Mouse (Mus musculus): ENCODE measurements around the gene Phldb2. TPM values are rescaled to one million over a fixed set of nuclear protein-coding genes. Genes with fewer than 3 reads are reported as not detected.

The Phldb2 gene
- total and polyA plus RNA-seq, 3 experiments = 0.04 TPM; not detected in 2

DNA sequence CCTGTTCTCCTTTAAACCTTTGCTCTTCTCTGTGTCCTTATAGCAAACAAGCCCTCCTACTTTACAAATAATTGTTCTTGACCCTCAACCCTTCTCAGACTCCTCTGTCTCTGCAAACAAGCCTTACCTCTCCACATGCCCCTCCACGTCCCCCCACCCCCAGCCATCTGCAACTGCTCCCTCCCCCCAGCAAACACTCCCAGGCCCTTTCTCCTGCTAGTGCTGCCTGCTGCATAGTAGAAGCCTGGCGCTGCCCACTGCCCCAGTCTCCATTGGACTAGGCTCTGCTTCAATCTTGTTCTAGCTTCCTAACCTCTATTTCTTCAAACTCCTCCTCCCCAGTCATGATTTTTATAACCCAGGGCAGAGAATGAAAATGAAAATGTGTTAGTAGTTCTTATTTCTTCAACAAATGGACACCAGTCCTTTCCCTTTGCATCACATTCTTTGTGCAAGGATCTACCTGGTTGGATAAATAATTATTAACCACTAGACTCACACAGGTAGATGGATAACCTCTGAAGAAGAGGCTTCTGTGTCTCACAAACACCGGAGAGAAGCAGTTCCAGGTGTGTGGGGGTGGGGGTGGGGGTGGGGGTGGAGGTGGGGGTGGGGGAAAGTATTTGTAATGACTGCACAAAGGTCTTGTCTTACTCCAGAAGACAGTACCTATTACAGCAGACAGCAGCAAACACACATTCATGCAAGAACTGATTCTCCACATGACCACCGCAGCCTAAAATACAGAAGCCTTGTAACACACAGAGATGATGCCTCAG is 122.1 kb downstream of the Phldb2 start:
- in situ Hi-C loops (cut with MboI; ENCODE audit: low pct_ligation_motif_present, low pct_unique_long_range_greater_than_20kb, low sequenced_read_pairs) = no loop called here

DNA sequence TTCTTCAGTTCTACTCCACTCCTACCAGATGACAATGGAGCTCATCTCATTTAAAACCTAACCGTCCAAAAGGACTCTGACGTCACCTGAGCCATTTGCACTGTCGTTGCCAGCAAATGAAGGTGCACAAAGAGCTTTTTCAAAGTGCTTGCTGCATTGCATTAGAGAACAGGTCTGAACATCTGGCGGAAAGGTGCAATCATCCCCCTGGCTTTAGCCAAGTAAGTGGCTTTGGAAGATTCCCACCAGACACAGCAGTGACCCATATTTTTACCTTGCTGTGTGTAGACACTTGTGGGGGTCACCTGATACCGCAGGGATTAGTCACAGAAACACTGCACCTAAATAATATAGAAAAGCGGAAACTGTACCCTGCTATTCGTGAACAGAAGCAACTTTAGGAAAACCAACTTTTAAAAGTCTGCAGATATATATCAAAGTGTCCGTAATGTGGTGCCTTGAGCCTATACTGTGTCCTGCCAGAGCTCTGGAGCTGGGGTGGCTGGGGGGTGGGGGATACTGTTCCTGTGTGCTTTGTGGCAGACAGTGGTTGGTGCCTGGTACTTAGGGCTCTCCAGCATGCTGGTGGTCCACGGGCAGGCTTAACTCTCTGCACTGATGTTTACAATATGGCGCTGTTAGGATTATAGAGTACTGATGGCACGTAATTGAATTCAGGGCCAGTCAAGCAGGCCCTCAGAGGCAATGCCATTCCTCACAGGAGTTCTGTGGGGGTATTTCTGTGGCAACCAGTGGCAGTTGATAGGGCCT is 123.1 kb downstream of the Phldb2 start:
- H3K4me2 ChIP-seq (ENCODE audit: insufficient read depth, low read depth, poor library complexity, severe bottlenecking) = no peak overlapping the region
- in situ Hi-C loops (cut with MboI; ENCODE audit: low pct_ligation_motif_present, low pct_unique_long_range_greater_than_20kb, low sequenced_read_pairs) (no loop called here), dilution Hi-C loops (cut with MboI; ENCODE audit: extremely low pct_ligation_motif_present, extremely low pct_unique_long_range_greater_than_20kb, low sequenced_read_pairs) (no loop called here)
- TF ChIP-seq E2F4 (IDR thresholded peaks at IDR 0.05; ENCODE audit: insufficient replicate concordance, low read depth, low read length) (no peak), MXI1 (IDR thresholded peaks at IDR 0.05; ENCODE audit: low read depth, low read length) (no peak), NRF1 (IDR thresholded peaks at IDR 0.05; ENCODE audit: low read depth, low read length) (no peak), RCOR1 (conservative IDR thresholded peaks at IDR 0.05; ENCODE audit: low read depth, low read length) (no peak), SIN3A (IDR thresholded peaks at IDR 0.05; ENCODE audit: low read length) (no peak), USF1 (IDR thresholded peaks at IDR 0.05; ENCODE audit: low read depth, low read length) (no peak), NELFE (IDR thresholded peaks at IDR 0.05; ENCODE audit: low read depth, low read length) (no peak)
- no peak overlapping the region for H3K9ac ChIP-seq (ENCODE audit: insufficient read depth, low read depth)
- no peak overlapping the region for H3K27ac ChIP-seq (ENCODE audit: insufficient read depth, low read depth)
- no peaks in the 10 kb centered on the region for H3K9me3 ChIP-seq (replicated peaks; ENCODE audit: low read length)
- H3K4me3 ChIP-seq (replicated peaks in 1 of 3; ENCODE audit: low read depth in 2 of 3, low read length in 2 of 3, poor library complexity in 1 of 3) = no peak overlapping the region
- no peaks in the 10 kb centered on the region for H3K27me3 ChIP-seq (replicated peaks)
- no peaks in the 10 kb centered on the region for H3K36me3 ChIP-seq (replicated peaks in 1 of 2; ENCODE audit: control insufficient read depth in 1 of 2, insufficient read depth in 1 of 2, low read length in 1 of 2)
- H3K79me2 ChIP-seq (replicated peaks; ENCODE audit: control insufficient read depth, extremely low read depth, insufficient read depth, poor library complexity, severe bottlenecking) = no peaks in the 10 kb centered on the region
- DNase-seq (ENCODE audit: extremely low read depth) = no peak
- H3K4me1 ChIP-seq (ENCODE audit: control insufficient read depth in 1 of 2, insufficient read depth in 2 of 2) = no peaks in the 10 kb centered on the region

More for the DNA sequence above, 122.1 kb downstream of the Phldb2 start:
- H3K4me3 ChIP-seq (replicated peaks in 1 of 3; ENCODE audit: low read depth in 2 of 3, low read length in 2 of 3, poor library complexity in 1 of 3) = no peak overlapping the region
- no peaks in the 10 kb centered on the region for H3K36me3 ChIP-seq (replicated peaks in 1 of 2; ENCODE audit: control insufficient read depth in 1 of 2, insufficient read depth in 1 of 2, low read length in 1 of 2)
- H3K27ac ChIP-seq (ENCODE audit: insufficient read depth, low read depth) = no peak overlapping the region
- H3K9me3 ChIP-seq (replicated peaks; ENCODE audit: low read length) = no peaks in the 10 kb centered on the region
- no peak overlapping the region for H3K4me2 ChIP-seq (ENCODE audit: insufficient read depth, low read depth, poor library complexity, severe bottlenecking)
- TF ChIP-seq MAFK (IDR thresholded peaks at IDR 0.05; ENCODE audit: insufficient replicate concordance, low read length) (no peak), KAT2A (IDR thresholded peaks at IDR 0.05; ENCODE audit: insufficient replicate concordance, low read length) (no peak), PAX5 (IDR thresholded peaks at IDR 0.05; ENCODE audit: low read length) (no peak), JUN (IDR thresholded peaks at IDR 0.05; ENCODE audit: insufficient read depth, low read depth, low read length) (no peak), TBP (conservative IDR thresholded peaks at IDR 0.05; ENCODE audit: low read depth, low read length) (no peak), JUND (conservative IDR thresholded peaks at IDR 0.05; ENCODE audit: low read depth, low read length) (no peak), POLR2A (IDR thresholded peaks at IDR 0.05; ENCODE audit: low read depth, low read length) (no peak), MAZ (IDR thresholded peaks at IDR 0.05; ENCODE audit: low read depth, low read length) (no peak), RCOR1 (conservative IDR thresholded peaks at IDR 0.05; ENCODE audit: low read depth, low read length) (no peak), ZMIZ1 (IDR thresholded peaks at IDR 0.05; ENCODE audit: low read depth, low read length) (no peak), E2F4 (IDR thresholded peaks at IDR 0.05; ENCODE audit: insufficient replicate concordance, low read depth, low read length) (no peak), MEF2A (IDR thresholded peaks at IDR 0.05; ENCODE audit: borderline replicate concordance, low read depth, low read length) (no peak), SIN3A (IDR thresholded peaks at IDR 0.05; ENCODE audit: low read length) (no peak), MAX (IDR thresholded peaks at IDR 0.05; ENCODE audit: low read length) (no peak)
- H3K4me1 ChIP-seq (ENCODE audit: control insufficient read depth in 1 of 2, insufficient read depth in 2 of 2) = no peaks in the 10 kb centered on the region
- no peak for DNase-seq (ENCODE audit: extremely low read depth)
- H3K79me2 ChIP-seq (replicated peaks; ENCODE audit: control insufficient read depth, extremely low read depth, insufficient read depth, poor library complexity, severe bottlenecking) = no peaks in the 10 kb centered on the region
- dilution Hi-C loops (cut with MboI; ENCODE audit: extremely low pct_ligation_motif_present, extremely low pct_unique_long_range_greater_than_20kb, low sequenced_read_pairs) = no loop called here
- H3K9ac ChIP-seq (ENCODE audit: insufficient read depth, low read depth) = no peak overlapping the region
- H3K27me3 ChIP-seq (replicated peaks) = no peaks in the 10 kb centered on the region
